Mouse (Mus musculus): ENCODE results near the gene Cxcr4. TPM values are rescaled to one million over a fixed set of nuclear protein-coding genes. Genes with fewer than 3 reads are reported as not detected.

Cxcr4 gene
- polyA plus RNA-seq (2015; fragmentation: Illumina TruSeq; extraction: RNeasy Lipid Tissue Mini Kit (QIAGEN cat#74804); ENCODE audit: low read depth, low replicate concordance) = 4.2 TPM

GRCm38 (mm10) chr1:128592211-128592741, at the start of gene Cxcr4:
TSS of gene Cxcr4 (minus strand) at chr1:128592293.

Other genes starting within 250 kb of the Cxcr4 start
- gene Mcm6, start 232.6 kb downstream of the Cxcr4 start, polyA plus RNA-seq (2015; fragmentation: Illumina TruSeq; extraction: RNeasy Lipid Tissue Mini Kit (QIAGEN cat#74804); ENCODE audit: low read depth, low replicate concordance) = 5.4 TPM
- gene Dars, start 174.9 kb downstream of the Cxcr4 start, polyA plus RNA-seq (2015; fragmentation: Illumina TruSeq; extraction: RNeasy Lipid Tissue Mini Kit (QIAGEN cat#74804); ENCODE audit: low read depth, low replicate concordance) = 72.2 TPM

All from brain, adult 10 weeks (tissue).